Mouse (Mus musculus): ENCODE results near the gene Acp5. TPM values are rescaled to one million over a fixed set of nuclear protein-coding genes. Genes with fewer than 3 reads are reported as not detected.

Acp5 gene
- 8.9 and 9.1 TPM in 2 replicates for polyA plus RNA-seq (2015; fragmentation: Nextera tagmentation; extraction: Ambion mirVana)

DNA sequence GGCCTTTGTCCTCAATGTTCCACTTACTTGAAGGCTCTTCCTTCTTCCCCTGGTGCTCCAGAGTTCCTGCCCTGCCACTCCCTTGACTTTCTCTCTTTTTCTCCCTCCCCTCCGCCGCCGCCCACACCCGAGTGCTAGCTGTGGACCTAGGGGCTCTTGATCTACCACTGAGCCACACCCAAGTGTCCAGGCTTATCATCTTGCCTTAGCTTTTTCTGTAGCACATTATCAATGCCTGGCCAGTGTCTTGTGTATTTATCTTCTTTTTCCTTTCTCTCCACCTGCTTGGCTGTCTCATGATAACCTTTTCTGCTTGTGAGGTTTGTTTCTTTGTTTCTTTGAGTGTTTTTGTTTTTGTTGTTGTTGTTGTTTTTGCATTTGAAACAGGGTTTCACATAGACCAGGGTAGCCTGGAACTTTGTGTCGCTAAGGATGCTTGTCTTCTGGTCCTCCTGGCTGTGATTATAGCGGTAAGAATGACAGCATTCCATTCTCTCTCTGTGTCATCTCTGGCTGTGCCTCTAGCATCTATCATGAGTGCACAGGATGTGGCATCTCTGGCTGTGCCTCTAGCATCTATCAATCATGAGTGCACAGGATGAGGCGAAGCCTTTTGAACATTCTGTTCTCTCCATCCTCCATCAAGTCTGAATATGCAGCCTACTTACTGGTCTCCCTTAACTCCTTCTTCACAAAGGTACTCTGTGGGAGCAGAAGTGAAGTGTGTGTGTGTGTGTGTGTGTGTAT is at the start of gene Acp5:
Acp5 (minus strand) TSS at position 68 of the 747 bp plus-strand sequence.
- H3K4me3 ChIP-seq (ENCODE audit: low read depth, low read length), result no peak within 1 kb of the TSS
- no peaks in the 10 kb centered on the region for H3K9me3 ChIP-seq (ENCODE audit: low read length)
- H3K4me1 ChIP-seq (ENCODE audit: insufficient read depth, low read depth, low read length), result peaks cover 6% of the 10 kb centered on the region; the same call in 1 of the 2 replicates
- DNase-seq (ENCODE audit: low spot score) (no peak), ATAC-seq (no peak)
- H3K27ac ChIP-seq (ENCODE audit: low read length), result no peak within 1 kb of the TSS
- H3K9ac ChIP-seq (replicated peaks; ENCODE audit: low read depth), result no peak within 1 kb of the TSS
- no peaks in the 10 kb centered on the region for H3K36me3 ChIP-seq (ENCODE audit: insufficient read depth, low read length)
- TF ChIP-seq CTCF (IDR thresholded peaks at IDR 0.05) (no peak), EP300 (IDR thresholded peaks at IDR 0.05) (no peak)
- no peaks in the 10 kb centered on the region for H3K27me3 ChIP-seq (replicated peaks; ENCODE audit: insufficient read depth, low read length)
- WGBS, result 69% methylated on average over 7 of the region's 7 CpGs
- no peak within 1 kb of the TSS for H3K4me2 ChIP-seq (replicated peaks; ENCODE audit: low read depth, low read length)

- Histone ChIP-seq H3K4me3 (ENCODE audit: low read depth, low read length) (no peak overlapping the region), H3K27ac (ENCODE audit: low read length) (no peak overlapping the region), H3K9me3 (ENCODE audit: low read length) (no peaks in the 10 kb centered on the region), H3K36me3 (ENCODE audit: insufficient read depth, low read length) (no peaks in the 10 kb centered on the region), H3K27me3 (replicated peaks; ENCODE audit: insufficient read depth, low read length) (no peaks in the 10 kb centered on the region), H3K4me1 (ENCODE audit: insufficient read depth, low read depth, low read length) (no peaks in the 10 kb centered on the region), H3K4me2 (replicated peaks; ENCODE audit: low read depth, low read length) (no peak overlapping the region), H3K9ac (replicated peaks; ENCODE audit: low read depth) (no peak overlapping the region)
- 84% methylated on average over 4 of the region's 4 CpGs for WGBS
- DNase-seq (ENCODE audit: low spot score) (no peak), ATAC-seq (no peak)
- no peak for TF ChIP-seq CTCF (IDR thresholded peaks at IDR 0.05)
- no peak for TF ChIP-seq EP300 (IDR thresholded peaks at IDR 0.05)
Measured at GRCm38 (mm10) chr9:22172318-22172717, 36.8 kb upstream of the Acp5 start.

- Histone ChIP-seq H3K4me3 (ENCODE audit: low read depth, low read length) (no peak overlapping the region), H3K4me1 (ENCODE audit: insufficient read depth, low read depth, low read length) (no peaks in the 10 kb centered on the region), H3K27me3 (replicated peaks; ENCODE audit: insufficient read depth, low read length) (no peaks in the 10 kb centered on the region), H3K9ac (replicated peaks; ENCODE audit: low read depth) (no peak overlapping the region), H3K36me3 (ENCODE audit: insufficient read depth, low read length) (no peaks in the 10 kb centered on the region), H3K27ac (ENCODE audit: low read length) (no peak overlapping the region), H3K9me3 (ENCODE audit: low read length) (no peaks in the 10 kb centered on the region), H3K4me2 (replicated peaks; ENCODE audit: low read depth, low read length) (no peak overlapping the region)
- 89% methylated on average over 11 of the region's 11 CpGs for WGBS
- DNase-seq (ENCODE audit: low spot score) (peak; percentile 2), ATAC-seq (no peak)
- TF ChIP-seq EP300 (IDR thresholded peaks at IDR 0.05), result no peak
- TF ChIP-seq CTCF (IDR thresholded peaks at IDR 0.05), result no peak
Measured at GRCm38 (mm10) chr9:22169327-22169726, 33.8 kb upstream of the Acp5 start.

- H3K27me3 ChIP-seq (replicated peaks; ENCODE audit: insufficient read depth, low read length), result no peaks in the 10 kb centered on the region
- no peak overlapping the region for H3K4me2 ChIP-seq (replicated peaks; ENCODE audit: low read depth, low read length)
- H3K36me3 ChIP-seq (ENCODE audit: insufficient read depth, low read length), result no peaks in the 10 kb centered on the region
- WGBS, result 94% methylated on average over 4 of the region's 4 CpGs
- ATAC-seq, result no peak
- no peaks in the 10 kb centered on the region for H3K9me3 ChIP-seq (ENCODE audit: low read length)
- no peak overlapping the region for H3K27ac ChIP-seq (ENCODE audit: low read length)
- no peak overlapping the region for H3K9ac ChIP-seq (replicated peaks; ENCODE audit: low read depth)
- H3K4me3 ChIP-seq (ENCODE audit: low read depth, low read length), result no peak overlapping the region
- TF ChIP-seq EP300 (IDR thresholded peaks at IDR 0.05) (no peak), CTCF (IDR thresholded peaks at IDR 0.05) (no peak)
- no peak for DNase-seq (ENCODE audit: low spot score)
- no peaks in the 10 kb centered on the region for H3K4me1 ChIP-seq (ENCODE audit: insufficient read depth, low read depth, low read length)
Measured at GRCm38 (mm10) chr9:22167751-22168150, 32.2 kb upstream of the Acp5 start.

GRCm38 (mm10) chr9:22166686-22167085 is 31.2 kb upstream of the Acp5 start:
- no peaks in the 10 kb centered on the region for H3K36me3 ChIP-seq (ENCODE audit: insufficient read depth, low read length)
- no peak for DNase-seq (ENCODE audit: low spot score)
- WGBS, result 91% methylated on average over 10 of the region's 10 CpGs
- H3K27ac ChIP-seq (ENCODE audit: low read length), result no peak overlapping the region
- H3K9me3 ChIP-seq (ENCODE audit: low read length), result no peaks in the 10 kb centered on the region
- no peak for ATAC-seq
- H3K4me3 ChIP-seq (ENCODE audit: low read depth, low read length), result no peak overlapping the region
- TF ChIP-seq EP300 (IDR thresholded peaks at IDR 0.05) (no peak), CTCF (IDR thresholded peaks at IDR 0.05) (peak; percentile 21; the same call in 1 of the 2 replicates)
- no peaks in the 10 kb centered on the region for H3K4me1 ChIP-seq (ENCODE audit: insufficient read depth, low read depth, low read length)
- H3K4me2 ChIP-seq (replicated peaks; ENCODE audit: low read depth, low read length), result no peak overlapping the region
- H3K27me3 ChIP-seq (replicated peaks; ENCODE audit: insufficient read depth, low read length), result no peaks in the 10 kb centered on the region
- H3K9ac ChIP-seq (replicated peaks; ENCODE audit: low read depth), result no peak overlapping the region

DNA sequence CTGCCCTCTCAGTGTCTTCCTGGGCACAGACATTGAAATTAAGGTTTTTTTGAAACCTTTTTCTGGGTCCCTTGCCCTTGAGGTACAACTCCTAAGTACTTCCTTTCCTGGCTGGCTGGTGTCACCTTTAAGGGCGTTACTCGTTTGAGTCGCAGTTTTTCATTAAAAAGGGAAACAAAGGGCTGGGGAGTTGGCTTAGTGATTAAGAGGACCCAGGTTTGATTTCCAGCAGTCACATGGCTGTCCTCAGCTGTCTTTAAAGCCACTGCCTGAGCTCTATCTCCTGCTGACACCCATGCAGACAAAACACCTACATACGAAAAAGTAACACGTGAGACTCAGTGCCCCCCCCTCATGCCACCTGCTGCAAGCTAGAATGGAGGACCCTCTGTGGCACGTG is 30.5 kb upstream of the Acp5 start:
- H3K9me3 ChIP-seq (ENCODE audit: low read length), result no peaks in the 10 kb centered on the region
- WGBS, result 51% methylated on average over 6 of the region's 6 CpGs
- no peak for ATAC-seq

More for the DNA sequence above, 30.5 kb upstream of the Acp5 start:
- no peaks in the 10 kb centered on the region for H3K27me3 ChIP-seq (replicated peaks; ENCODE audit: insufficient read depth, low read length)
- H3K27ac ChIP-seq (ENCODE audit: low read length), result no peak overlapping the region
- no peak overlapping the region for H3K9ac ChIP-seq (replicated peaks; ENCODE audit: low read depth)
- H3K4me1 ChIP-seq (ENCODE audit: insufficient read depth, low read depth, low read length), result no peaks in the 10 kb centered on the region
- H3K4me2 ChIP-seq (replicated peaks; ENCODE audit: low read depth, low read length), result no peak overlapping the region
- no peaks in the 10 kb centered on the region for H3K36me3 ChIP-seq (ENCODE audit: insufficient read depth, low read length)
- no peak for TF ChIP-seq EP300 (IDR thresholded peaks at IDR 0.05)
- TF ChIP-seq CTCF (IDR thresholded peaks at IDR 0.05), result no peak
- H3K4me3 ChIP-seq (ENCODE audit: low read depth, low read length), result no peak overlapping the region
- DNase-seq (ENCODE audit: low spot score), result no peak
